Mouse (Mus musculus): ENCODE data around the gene Wrap73.

Gene Wrap73

GRCm38 (mm10) chr4:154139671-154140181 lies 2.4 kb upstream of the Wrap73 start:
- DNase-seq (ENCODE audit: low read depth, low spot score): no peak

- DNase-seq (ENCODE audit: low read depth, low spot score): no peak
Measured at GRCm38 (mm10) chr4:154140182-154140212, 2.2 kb upstream of the Wrap73 start, which contains the start of gene Trp73. Trp73 (minus strand) TSS chr4:154140208.

GRCm38 (mm10) chr4:154140213-154141008 lies 1.8 kb upstream of the Wrap73 start:
- DNase-seq (ENCODE audit: low read depth, low spot score): no peak

- no peak for DNase-seq (ENCODE audit: low read depth, low spot score)
Measured at GRCm38 (mm10) chr4:154141009-154141867, 934 bp upstream of the Wrap73 start.

- DNase-seq (ENCODE audit: low read depth, low spot score): no peak
Measured at GRCm38 (mm10) chr4:154144712-154145111, 2.5 kb downstream of the Wrap73 start.

- no peak for DNase-seq (ENCODE audit: low read depth, low spot score)
Measured at GRCm38 (mm10) chr4:154146342-154146741, 4.2 kb downstream of the Wrap73 start.

- DNase-seq (ENCODE audit: low read depth, low spot score): no peak
Measured at GRCm38 (mm10) chr4:154154104-154154503, 11.9 kb downstream of the Wrap73 start.

- no peak for DNase-seq (ENCODE audit: low read depth, low spot score)
Measured at GRCm38 (mm10) chr4:154156050-154156449, 13.9 kb downstream of the Wrap73 start.

- DNase-seq (ENCODE audit: low read depth, low spot score): no peak
Measured at GRCm38 (mm10) chr4:154157970-154158662, 15.9 kb downstream of the Wrap73 start.

GRCm38 (mm10) chr4:154159002-154159401 lies 16.8 kb downstream of the Wrap73 start:
- peak; percentile 86 for DNase-seq (ENCODE audit: low read depth, low spot score)

GRCm38 (mm10) chr4:154159961-154160537 lies 17.9 kb downstream of the Wrap73 start:
- peak; percentile 31 for DNase-seq (ENCODE audit: low read depth, low spot score)

GRCm38 (mm10) chr4:154160538-154161390 lies 18.6 kb downstream of the Wrap73 start, which contains the start of gene Tprgl:
Tprgl (minus strand) TSS chr4:154160666.
- peak; percentile 93 for DNase-seq (ENCODE audit: low read depth, low spot score)

- DNase-seq (ENCODE audit: low read depth, low spot score): peak; percentile 71
Measured at GRCm38 (mm10) chr4:154163296-154163695, 21.1 kb downstream of the Wrap73 start.

- no peak for DNase-seq (ENCODE audit: low read depth, low spot score)
Measured at GRCm38 (mm10) chr4:154167053-154167452, 24.9 kb downstream of the Wrap73 start.

- no peak for DNase-seq (ENCODE audit: low read depth, low spot score)
Measured at GRCm38 (mm10) chr4:154170021-154170420, 27.8 kb downstream of the Wrap73 start.

GRCm38 (mm10) chr4:154170506-154171150 lies 28.5 kb downstream of the Wrap73 start, which contains the start of gene Megf6:
Megf6 (plus strand) TSS chr4:154170730.
- DNase-seq (ENCODE audit: low read depth, low spot score): no peak

- DNase-seq (ENCODE audit: low read depth, low spot score): no peak
Measured at GRCm38 (mm10) chr4:154171151-154171930, 29.2 kb downstream of the Wrap73 start.

GRCm38 (mm10) chr4:154171931-154172604 lies 29.9 kb downstream of the Wrap73 start:
- no peak for DNase-seq (ENCODE audit: low read depth, low spot score)

- DNase-seq (ENCODE audit: low read depth, low spot score): no peak
Measured at GRCm38 (mm10) chr4:154177257-154177656, 35.1 kb downstream of the Wrap73 start.
